Mouse (Mus musculus) E14TG2a.4 (cell line): ENCODE results near the gene Olfr49.

ENCODE experiments used
- CTCF ChIP-seq: conservative IDR thresholded peaks from 2 replicates; pipeline ENCODE4 v1.5.1; 2014; ENCODE audit warnings: low read length
- NANOG ChIP-seq: IDR thresholded peaks from 2 replicates; pipeline ENCODE4 v1.6.1; 2014; ENCODE audit warnings: borderline replicate concordance, low read length, mixed read lengths
- POU5F1 ChIP-seq: IDR thresholded peaks from 2 replicates; pipeline ENCODE4 v1.6.1; 2014; ENCODE audit warnings: low read length, borderline replicate concordance

- peak; percentile 61; the same call in 1 of the 2 replicates for TF ChIP-seq NANOG
- TF ChIP-seq CTCF = no peak
- no peak for TF ChIP-seq POU5F1
Measured at GRCm38 (mm10) chr14:54321556-54322376, 37.0 kb upstream of the Olfr49 start.
